Mouse (Mus musculus) hindbrain, embryonic 16.5 days (tissue): ENCODE data around the gene Stra6l. TPM values are rescaled to one million over a fixed set of nuclear protein-coding genes. Genes with fewer than 3 reads are reported as not detected.

Experiments
- ATAC-seq: fragments of 200-750 bp; cut with Nextera tagmentation; 2 replicates; pipeline ENCODE4 v1.8.0; 2017; ENCODE audit warnings: moderate TSS enrichment, moderate library complexity
- H3K27ac ChIP-seq: fragments of 300-500 bp; sonication (generic); 2 replicates; pipeline ENCODE4 v1.5.1; 2014; ENCODE audit warnings: low read depth, mild to moderate bottlenecking, control low read depth, low read length, moderate library complexity
- H3K27me3 ChIP-seq: fragments of 300-500 bp; sonication (generic); replicated peaks from 2 replicates; pipeline ENCODE4 v1.6.1; 2014; ENCODE audit warnings: low read length; ENCODE audit not compliant: control insufficient read depth, insufficient read depth
- H3K36me3 ChIP-seq: fragments of 300-500 bp; sonication (generic); 2 replicates; pipeline ENCODE4 v1.6.1; 2014; ENCODE audit warnings: mild to moderate bottlenecking, low read length, moderate library complexity, mixed read lengths; ENCODE audit not compliant: control insufficient read depth, insufficient read depth
- H3K4me1 ChIP-seq: fragments of 300-500 bp; sonication (generic); 2 replicates; pipeline ENCODE4 v1.6.1; 2014; ENCODE audit warnings: low read depth, low read length; ENCODE audit not compliant: control insufficient read depth, insufficient read depth
- H3K4me2 ChIP-seq: fragments of 300-500 bp; sonication (generic); 2 replicates; pipeline ENCODE4 v1.6.1; 2014; ENCODE audit warnings: mild to moderate bottlenecking, low read length, control low read depth, moderate library complexity
- H3K4me3 ChIP-seq: fragments of 300-500 bp; sonication (generic); 2 replicates; pipeline ENCODE4 v1.5.1; 2014; ENCODE audit warnings: mild to moderate bottlenecking, low read length, control low read depth, moderate library complexity
- H3K9ac ChIP-seq: fragments of 300-500 bp; sonication (generic); 2 replicates; pipeline ENCODE4 v1.6.1; 2014; ENCODE audit warnings: low read depth, mild to moderate bottlenecking, control low read depth, low read length, moderate library complexity
- H3K9me3 ChIP-seq: fragments of 300-500 bp; sonication (generic); 2 replicates; pipeline ENCODE4 v1.6.1; 2014; ENCODE audit warnings: mild to moderate bottlenecking, low read length, moderate library complexity; ENCODE audit not compliant: control insufficient read depth
- WGBS: fragments of 180-500 bp; shearing (Covaris S2); extraction: QIAGEN DNeasy Blood & Tissue Kit; methylation state at CpG from one replicate; pipeline ENCODE4 v1.1.7; 2014; 5-methylcytosine and 5-hydroxymethylcytosine counted together
- polyA plus RNA-seq: library from polyadenylated mRNA; unstranded; fragments of >200 nt; fragmentation: Nextera tagmentation; extraction: Ambion mirVana; gene quantifications from 2 replicates; pipeline ENCODE4 v1.2.1, GENCODE M21; 2015

Stra6l gene
- polyA plus RNA-seq, 1 experiment from 2014 or later: 0.36 TPM

- Histone ChIP-seq H3K9ac (peak overlapping the region; percentile 7; the same call in 1 of the 2 replicates), H3K4me3 (no peak overlapping the region), H3K27ac (no peak overlapping the region; the same call in 1 of the 2 replicates), H3K4me1 (peaks cover 18% of the 10 kb centered on the region), H3K4me2 (no peak overlapping the region), H3K9me3 (no peaks in the 10 kb centered on the region), H3K36me3 (no peaks in the 10 kb centered on the region), H3K27me3 (peaks cover 6% of the 10 kb centered on the region)
- 23% methylated on average over 13 of the region's 13 CpGs for WGBS
- no peak for ATAC-seq
Measured at GRCm38 (mm10) chr4:45829907-45830759, 18.3 kb upstream of the Stra6l start.

DNA sequence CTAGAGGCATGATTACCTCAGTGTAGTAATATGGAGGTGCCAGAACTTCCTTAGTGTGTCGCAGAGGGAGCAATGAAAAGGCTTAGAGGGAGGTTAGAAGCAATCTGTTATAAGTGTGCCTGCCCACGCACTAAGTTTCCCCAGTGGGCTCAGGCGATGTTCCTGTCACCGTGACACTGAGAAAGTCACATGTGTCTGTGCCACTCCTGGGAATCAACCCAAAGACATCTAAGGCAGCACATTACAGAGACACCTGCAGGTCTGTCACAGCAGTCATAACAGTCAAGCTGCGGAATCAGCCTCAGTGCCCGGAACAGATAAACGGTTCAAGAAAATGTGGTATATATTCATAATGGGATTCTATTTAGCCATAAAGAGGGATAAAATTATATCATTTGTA, 16.5 kb upstream of the Stra6l start:
- Histone ChIP-seq H3K27ac (no peak overlapping the region), H3K9me3 (no peaks in the 10 kb centered on the region), H3K36me3 (no peaks in the 10 kb centered on the region), H3K4me1 (peaks cover 14% of the 10 kb centered on the region), H3K9ac (no peak overlapping the region), H3K27me3 (peaks cover 6% of the 10 kb centered on the region), H3K4me3 (no peak overlapping the region), H3K4me2 (no peak overlapping the region)
- 53% methylated on average over 7 of the region's 7 CpGs for WGBS
- no peak for ATAC-seq

DNA sequence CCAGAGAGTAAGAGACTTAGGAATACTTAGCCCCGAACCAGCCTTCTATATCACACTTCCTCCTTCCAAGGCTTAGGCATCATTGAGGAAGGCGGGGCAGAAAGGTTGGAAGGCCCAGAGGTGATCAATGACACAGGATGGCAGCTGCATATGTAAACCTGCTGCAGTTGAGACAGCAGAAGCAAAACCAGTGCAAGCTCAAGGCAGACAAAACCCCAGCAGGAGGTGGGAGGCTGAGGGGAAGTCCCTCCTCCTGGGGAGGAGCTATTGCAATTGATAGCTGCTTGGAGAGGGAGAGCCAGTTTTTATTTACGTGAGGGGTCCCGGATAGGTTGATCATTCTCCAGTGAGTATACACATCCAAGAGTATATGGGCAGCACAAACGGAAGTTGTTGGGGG, 15.0 kb upstream of the Stra6l start:
- H3K9ac ChIP-seq: no peak overlapping the region
- H3K27me3 ChIP-seq: no peaks in the 10 kb centered on the region
- H3K4me2 ChIP-seq: no peak overlapping the region
- no peak overlapping the region for H3K27ac ChIP-seq
- peaks cover 14% of the 10 kb centered on the region for H3K4me1 ChIP-seq
- WGBS: 29% methylated on average over 5 of the region's 5 CpGs
- ATAC-seq: no peak
- H3K36me3 ChIP-seq: no peaks in the 10 kb centered on the region
- H3K4me3 ChIP-seq: no peak overlapping the region
- H3K9me3 ChIP-seq: no peaks in the 10 kb centered on the region

GRCm38 (mm10) chr4:45844355-45844754, 4.1 kb upstream of the Stra6l start:
- H3K9ac ChIP-seq: no peak overlapping the region
- WGBS: 47% methylated on average over 14 of the region's 14 CpGs
- ATAC-seq: peak; percentile 17; the same call in 1 of the 2 replicates
- H3K9me3 ChIP-seq: no peaks in the 10 kb centered on the region
- no peak overlapping the region for H3K4me3 ChIP-seq
- no peaks in the 10 kb centered on the region for H3K4me1 ChIP-seq
- no peak overlapping the region for H3K27ac ChIP-seq
- no peaks in the 10 kb centered on the region for H3K36me3 ChIP-seq
- H3K27me3 ChIP-seq: no peaks in the 10 kb centered on the region; the same call in 1 of the 2 replicates
- H3K4me2 ChIP-seq: no peak overlapping the region

DNA sequence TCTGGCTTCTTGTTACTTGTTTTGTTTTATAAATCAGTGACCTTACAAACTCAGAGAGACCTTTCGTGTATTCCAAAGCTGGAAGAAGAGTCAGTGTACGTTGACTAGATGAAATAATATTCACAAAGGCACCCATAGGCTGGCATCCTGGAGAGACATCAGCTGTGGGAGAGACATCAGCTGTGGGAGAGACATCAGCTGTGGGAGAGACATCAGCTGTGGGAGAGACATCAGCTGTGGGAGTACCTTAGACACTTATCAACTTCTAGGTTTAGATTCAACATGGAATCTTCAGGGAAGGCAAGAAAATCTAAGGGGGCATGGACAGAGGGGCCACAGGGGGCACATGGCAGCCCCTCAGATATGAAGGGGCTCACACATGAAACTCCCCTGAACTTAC, 2.2 kb upstream of the Stra6l start:
- Histone ChIP-seq H3K27ac (no peak overlapping the region), H3K4me3 (no peak overlapping the region), H3K36me3 (no peaks in the 10 kb centered on the region), H3K4me1 (no peaks in the 10 kb centered on the region), H3K4me2 (no peak overlapping the region), H3K27me3 (no peaks in the 10 kb centered on the region; the same call in 1 of the 2 replicates), H3K9ac (no peak overlapping the region), H3K9me3 (no peaks in the 10 kb centered on the region)
- WGBS: 90% methylated on average over 2 of the region's 2 CpGs
- ATAC-seq: no peak

DNA sequence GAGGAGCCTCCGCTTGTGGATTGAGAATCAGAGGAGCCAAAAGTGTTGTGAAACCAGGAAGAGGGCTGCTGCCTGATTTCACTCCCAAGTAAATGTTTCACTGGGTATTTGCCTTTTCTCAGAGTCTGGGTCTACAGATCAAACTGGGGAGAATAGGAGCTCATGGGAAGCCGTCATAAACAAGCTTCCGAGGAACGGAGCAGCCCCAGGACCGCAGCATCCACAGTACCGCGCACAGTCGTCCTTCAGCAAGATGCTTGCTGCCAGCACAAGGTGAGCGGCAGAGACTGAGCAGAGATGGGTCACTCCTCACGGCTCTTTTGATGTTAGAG, 327 bp downstream of the Stra6l start:
- Histone ChIP-seq H3K27me3 (no peaks in the 10 kb centered on the region; the same call in 1 of the 2 replicates), H3K4me1 (no peaks in the 10 kb centered on the region), H3K27ac (no peak overlapping the region), H3K36me3 (no peaks in the 10 kb centered on the region), H3K4me2 (no peak overlapping the region), H3K9ac (no peak overlapping the region), H3K4me3 (no peak overlapping the region), H3K9me3 (no peaks in the 10 kb centered on the region)
- no peak for ATAC-seq
- WGBS: 33% methylated on average over 10 of the region's 10 CpGs

GRCm38 (mm10) chr4:45849419-45849818, 955 bp downstream of the Stra6l start:
- Histone ChIP-seq H3K4me2 (no peak overlapping the region), H3K4me3 (no peak overlapping the region), H3K9ac (no peak overlapping the region), H3K9me3 (no peaks in the 10 kb centered on the region), H3K27ac (no peak overlapping the region), H3K36me3 (no peaks in the 10 kb centered on the region), H3K27me3 (no peaks in the 10 kb centered on the region; the same call in 1 of the 2 replicates), H3K4me1 (no peaks in the 10 kb centered on the region)
- ATAC-seq: no peak
- 15% methylated on average over 1 of the region's 1 CpGs for WGBS

DNA sequence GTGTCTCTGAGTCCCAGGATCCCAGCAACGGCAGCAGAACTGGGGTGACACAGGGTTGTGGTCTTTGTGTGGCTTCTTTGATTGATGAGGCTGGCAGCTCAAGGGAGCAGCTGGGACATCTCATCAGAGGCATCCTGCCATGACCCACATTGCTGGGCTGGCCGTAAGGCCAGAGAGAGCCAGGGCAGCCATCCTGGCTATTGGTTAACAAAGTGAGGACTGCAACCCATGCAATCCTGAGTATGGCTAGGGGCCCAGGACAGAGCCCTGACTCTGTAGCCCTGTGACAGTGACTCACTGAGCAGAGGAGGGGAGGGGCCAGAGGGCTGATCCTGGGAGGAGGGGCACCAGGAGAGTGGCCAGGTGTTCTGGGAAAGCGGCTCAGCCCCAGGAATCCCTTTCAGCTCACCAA, 3.2 kb downstream of the Stra6l start:
- 19% methylated on average over 3 of the region's 3 CpGs for WGBS
- peak; percentile 74; the same call in 1 of the 2 replicates for ATAC-seq
- H3K36me3 ChIP-seq: no peaks in the 10 kb centered on the region
- H3K27ac ChIP-seq: no peak overlapping the region
- H3K4me2 ChIP-seq: no peak overlapping the region
- no peak overlapping the region for H3K9ac ChIP-seq
- H3K27me3 ChIP-seq: no peaks in the 10 kb centered on the region
- H3K4me1 ChIP-seq: no peaks in the 10 kb centered on the region
- no peaks in the 10 kb centered on the region for H3K9me3 ChIP-seq
- no peak overlapping the region for H3K4me3 ChIP-seq

DNA sequence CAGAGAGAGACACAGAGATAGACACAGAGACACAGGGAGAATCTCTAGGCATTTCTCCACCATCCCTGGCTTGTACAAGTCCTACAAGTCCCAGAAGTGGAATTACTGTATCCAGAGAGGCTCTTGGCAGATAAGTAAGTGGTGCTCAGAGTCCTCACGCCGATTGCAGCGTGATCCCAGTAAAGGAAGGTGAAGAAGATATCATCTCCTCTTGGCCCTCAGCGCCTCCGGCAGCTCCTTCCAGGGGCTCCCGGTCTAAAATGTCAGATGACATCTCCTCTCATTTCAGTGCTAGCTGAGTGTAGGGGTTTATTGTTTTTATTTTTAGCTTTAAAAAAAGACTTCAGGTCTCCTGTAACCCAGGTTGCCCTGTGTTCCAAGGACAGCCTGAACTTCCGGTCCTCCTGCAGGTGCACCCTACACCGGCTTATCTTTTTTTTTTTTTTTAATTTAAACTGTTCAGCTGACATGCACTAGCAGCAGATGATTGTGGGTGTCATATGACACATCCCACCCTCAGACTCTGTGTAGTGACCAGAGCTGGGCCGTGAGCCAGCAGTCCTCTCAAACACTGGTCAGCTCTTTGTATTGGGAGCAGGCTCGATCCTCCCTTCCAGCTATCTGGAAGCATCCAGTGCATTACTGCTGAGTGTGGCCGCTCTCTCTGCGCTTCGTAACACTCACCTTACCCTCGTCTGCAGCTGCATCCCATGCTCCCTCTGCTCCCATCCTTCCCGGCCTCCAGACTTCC, 5.2 kb downstream of the Stra6l start:
- Histone ChIP-seq H3K4me1 (no peaks in the 10 kb centered on the region), H3K4me3 (no peak overlapping the region), H3K9ac (no peak overlapping the region), H3K27me3 (no peaks in the 10 kb centered on the region), H3K4me2 (no peak overlapping the region), H3K36me3 (no peaks in the 10 kb centered on the region), H3K27ac (no peak overlapping the region), H3K9me3 (no peaks in the 10 kb centered on the region)
- 74% methylated on average over 15 of the region's 15 CpGs for WGBS
- no peak for ATAC-seq
